Comparison of ENCODE assay signal across 9 mouse cellular contexts in the genomic region with DNA sequence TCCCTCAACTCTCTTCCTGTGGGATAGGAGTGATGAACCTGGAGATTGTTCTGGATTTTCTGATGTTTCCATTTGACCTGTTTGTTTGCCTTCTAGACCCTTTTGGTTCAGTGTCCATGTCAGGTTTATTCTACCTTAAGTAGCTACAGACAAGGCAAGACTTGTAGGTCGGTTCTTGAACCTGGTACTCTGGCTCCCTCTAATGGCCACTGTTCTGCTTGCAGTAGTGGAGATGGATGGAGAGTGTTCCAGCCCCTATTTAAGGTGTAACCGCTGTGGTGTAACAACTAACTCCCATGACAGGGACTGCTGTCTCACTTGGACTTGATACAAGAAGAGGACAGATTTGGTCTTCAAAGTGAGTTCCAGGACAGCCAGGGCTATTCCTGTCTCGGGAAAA. TPM values are rescaled to one million over a fixed set of nuclear protein-coding genes. Genes with fewer than 3 reads are reported as not detected.
DNase-seq lines count a peak whose midpoint lies in the region; ATAC-seq and TF ChIP-seq lines count a peak whose summit lies in the region.
"Had no signal": no experiment of that assay in that cellular context is flagged by ENCODE, and none has a peak within 500 bp of the region (broad histone marks: within the 10 kb centered on the region; RNA-seq: fewer than 3 reads in every experiment).

No protein-coding gene starts in this region.

- no peak overlapping the region for H3K27ac ChIP-seq in intestine, embryonic 14.5 days (ENCODE audit: low read depth)
- H3K27ac ChIP-seq in intestine, embryonic 16.5 days (ENCODE audit: low read length), result no peak overlapping the region
- H3K27ac ChIP-seq in left cerebral cortex, adult 2 months, result no peak overlapping the region
- H3K27ac ChIP-seq: embryonic facial prominence, embryonic 12.5 days had no signal

- H3K9ac ChIP-seq in intestine, embryonic 14.5 days (ENCODE audit: low read length), result no peak overlapping the region
- no peak overlapping the region for H3K9ac ChIP-seq in intestine, embryonic 16.5 days (ENCODE audit: low read depth, low read length)
- H3K9ac ChIP-seq: embryonic facial prominence, embryonic 12.5 days had no signal

- ATAC-seq in intestine, embryonic 14.5 days (replicated peaks; ENCODE audit: low FRiP score, low TSS enrichment, low read depth), result no peak
- no peak for ATAC-seq in intestine, embryonic 16.5 days
- ATAC-seq in megakaryocyte-erythroid progenitor cell, adult 5-6 weeks (replicated peaks; ENCODE audit: low FRiP score, low TSS enrichment, poor library complexity, severe bottlenecking), result peak; percentile 90

- no peaks in the 10 kb centered on the region for H3K27me3 ChIP-seq in intestine, embryonic 14.5 days (replicated peaks; ENCODE audit: control insufficient read depth, insufficient read depth, low read length)
- H3K27me3 ChIP-seq in intestine, embryonic 16.5 days (replicated peaks; ENCODE audit: control insufficient read depth, insufficient read depth, low read length), result no peaks in the 10 kb centered on the region
- H3K27me3 ChIP-seq: embryonic facial prominence, embryonic 12.5 days had no signal

- H3K4me1 ChIP-seq in intestine, embryonic 14.5 days (replicated peaks; ENCODE audit: control insufficient read depth, insufficient read depth, low read length), result no peaks in the 10 kb centered on the region
- H3K4me1 ChIP-seq in intestine, embryonic 16.5 days (ENCODE audit: control insufficient read depth, insufficient read depth, low read length), result no peaks in the 10 kb centered on the region
- H3K4me1 ChIP-seq: embryonic facial prominence, embryonic 12.5 days had no signal

- no peak overlapping the region for H3K4me3 ChIP-seq in intestine, embryonic 14.5 days (ENCODE audit: low read depth, low read length)
- no peak overlapping the region for H3K4me3 ChIP-seq in intestine, embryonic 16.5 days (ENCODE audit: low read length)
- no peak overlapping the region for H3K4me3 ChIP-seq in left cerebral cortex, adult 2 months
- H3K4me3 ChIP-seq: embryonic facial prominence, embryonic 12.5 days had no signal

- peak; percentile 66 for DNase-seq in intestine, embryonic 14.5 days (ENCODE audit: low spot score)
- DNase-seq in adrenal gland, adult 2 months, result peak; percentile 75
- DNase-seq in embryo, embryonic 11.5 days (ENCODE audit: low read depth, low spot score), result peak; percentile 59
- DNase-seq in heart, postnatal 14 days, result peak; percentile 61 to 83
- DNase-seq in left cerebral cortex, adult 2 months (ENCODE audit: extremely low spot score in 1 of 2, low spot score in 2 of 2), result peak; percentile 72 to 79
- DNase-seq in spleen, postnatal 14 days (ENCODE audit: low spot score in 2 of 2), result peak; percentile 52 to 71

- no peaks in the 10 kb centered on the region for H3K36me3 ChIP-seq in intestine, embryonic 14.5 days (ENCODE audit: control insufficient read depth, insufficient read depth, low read length)
- no peaks in the 10 kb centered on the region for H3K36me3 ChIP-seq in intestine, embryonic 16.5 days (ENCODE audit: control insufficient read depth, insufficient read depth, low read length)
- H3K36me3 ChIP-seq: embryonic facial prominence, embryonic 12.5 days had no signal

- H3K9me3 ChIP-seq in intestine, embryonic 14.5 days (ENCODE audit: control insufficient read depth, low read length), result no peaks in the 10 kb centered on the region
- 0 out of 2 replicates have a peak, but pooled peaks cover 4% of the 10 kb centered on the region for H3K9me3 ChIP-seq in intestine, embryonic 16.5 days (ENCODE audit: control insufficient read depth, low read length)
- H3K9me3 ChIP-seq: embryonic facial prominence, embryonic 12.5 days had no signal

- intact Hi-C loops in heart, postnatal 14 days (cut with DNase I), result no loop called here
- intact Hi-C loops in left cerebral cortex, adult 2 months (cut with DNase I), result loop anchor here (5.0 to 10.0 kb wide), 2 partner anchors 149 to 311 kb away; no protein-coding TSS in a partner anchor

- TF ChIP-seq CTCF in left cerebral cortex, adult 2 months (IDR thresholded peaks at IDR 0.05), result peak; percentile 87

- no peak overlapping the region for H3K4me2 ChIP-seq in intestine, embryonic 14.5 days (ENCODE audit: low read length)
- no peak overlapping the region for H3K4me2 ChIP-seq in intestine, embryonic 16.5 days (ENCODE audit: low read depth, low read length)
- H3K4me2 ChIP-seq: embryonic facial prominence, embryonic 12.5 days had no signal

- 24% methylated on average over 3 of the region's 3 CpGs for WGBS in intestine, embryonic 14.5 days
- WGBS in intestine, embryonic 16.5 days, result 22% methylated on average over 3 of the region's 3 CpGs

RNA-seq across cellular contexts. Expression of a gene that starts 3.8 kb away (rescaled TPM):
- 38.8 and 40.3 TPM in 2 replicates for polyA plus RNA-seq in intestine, embryonic 14.5 days (2014; fragmentation: Nextera tagmentation; extraction: Ambion mirVana)
- polyA plus RNA-seq in intestine, embryonic 16.5 days (2015; fragmentation: Nextera tagmentation; extraction: Ambion mirVana), result 20.3 and 22.4 TPM in 2 replicates
- 10 to 100 TPM; 32.2 to 35.8 TPM for total RNA-seq in adrenal gland, adult 2 months (2021)
- polyA plus RNA-seq in adrenal gland, adult 2 months (2012; rRNA removed), result 6.5 and 7.5 TPM in 2 replicates
- total RNA-seq in heart, postnatal 14 days (2021), result 10 to 100 TPM; 45.3 TPM
- total RNA-seq in left cerebral cortex, adult 2 months (2021), result 10 to 100 TPM; 53.3 to 54.2 TPM
- total RNA-seq in megakaryocyte-erythroid progenitor cell, adult 5-6 weeks (2014; fragmentation: Nextera tagmentation), result 32.0 and 37.9 TPM in 2 replicates
- 83.3 and 86.8 TPM in 2 replicates for total RNA-seq in megakaryocyte-erythroid progenitor cell, adult 5-6 weeks (2017)

RNA-seq across cellular contexts. Expression of a gene that starts 32.5 kb away (rescaled TPM):
- 0.90 and 1.3 TPM in 2 replicates for polyA plus RNA-seq in intestine, embryonic 14.5 days (2014; fragmentation: Nextera tagmentation; extraction: Ambion mirVana)
- polyA plus RNA-seq in intestine, embryonic 16.5 days (2015; fragmentation: Nextera tagmentation; extraction: Ambion mirVana), result 0.40 and 0.43 TPM in 2 replicates
- total RNA-seq in adrenal gland, adult 2 months (2021), result 1 to 10 TPM in 1 of 2 experiments, under 1 TPM in 1; 0.43 to 1.1 TPM
- polyA plus RNA-seq in adrenal gland, adult 2 months (2012; rRNA removed), result 0.12 and 0.19 TPM in 2 replicates
- total RNA-seq in heart, postnatal 14 days (2021), result under 1 TPM; 0.12 to 0.17 TPM
- total RNA-seq in left cerebral cortex, adult 2 months (2021), result 1 to 10 TPM; 1.8 TPM
- total RNA-seq in megakaryocyte-erythroid progenitor cell, adult 5-6 weeks (2014; fragmentation: Nextera tagmentation), result not detected in 2 replicates
- total RNA-seq in megakaryocyte-erythroid progenitor cell, adult 5-6 weeks (2017), result not detected in 2 replicates
